Mouse (Mus musculus) heart, embryonic 10.5 days (tissue): ENCODE results near the gene Slc39a7. TPM values are rescaled to one million over a fixed set of nuclear protein-coding genes. Genes with fewer than 3 reads are reported as not detected.
"Not testable (repeated sequence)": the region's sequence is repeated elsewhere in the genome, so short reads cannot be mapped to it uniquely, and the experiment has no call there.

ENCODE experiments used
- DNase-seq: peaks from one replicate; pipeline ENCODE4 v3.0.0-alpha.2; 2017; ENCODE audit warnings: low spot score
- H3K27ac ChIP-seq: fragments of 300-500 bp; sonication (generic); 2 replicates; pipeline ENCODE4 v1.5.1; 2016; ENCODE audit warnings: mild to moderate bottlenecking
- H3K27me3 ChIP-seq: fragments of 300-500 bp; sonication (generic); 2 replicates; pipeline ENCODE4 v1.6.1; 2016; ENCODE audit warnings: mild to moderate bottlenecking; ENCODE audit not compliant: poor library complexity, insufficient read depth, severe bottlenecking
- H3K36me3 ChIP-seq: fragments of 300-500 bp; sonication (generic); 2 replicates; pipeline ENCODE4 v1.6.1; 2016; ENCODE audit warnings: mild to moderate bottlenecking, moderate library complexity
- H3K4me1 ChIP-seq: fragments of 300-500 bp; sonication (generic); 2 replicates; pipeline ENCODE4 v1.6.1; 2016; ENCODE audit warnings: mild to moderate bottlenecking
- H3K4me3 ChIP-seq: fragments of 300-500 bp; sonication (generic); 2 replicates; pipeline ENCODE4 v1.5.1; 2016; ENCODE audit warnings: mild to moderate bottlenecking, moderate library complexity
- H3K9me3 ChIP-seq: fragments of 300-500 bp; sonication (generic); 2 replicates; pipeline ENCODE4 v1.6.1; 2016; ENCODE audit warnings: mild to moderate bottlenecking, moderate library complexity
- WGBS: fragments of 180-500 bp; shearing (Covaris S2); methylation state at CpG from one replicate; pipeline ENCODE4 v1.1.7; 2016; 5-methylcytosine and 5-hydroxymethylcytosine counted together
- polyA plus RNA-seq: library from polyadenylated mRNA; unstranded; fragments of >200 nt; fragmentation: Nextera tagmentation; extraction: Ambion mirVana; gene quantifications from 2 replicates; pipeline ENCODE4 v1.2.1, GENCODE M21; 2016

Slc39a7 gene
- polyA plus RNA-seq, 1 experiment from 2014 or later: 180 TPM

DNA sequence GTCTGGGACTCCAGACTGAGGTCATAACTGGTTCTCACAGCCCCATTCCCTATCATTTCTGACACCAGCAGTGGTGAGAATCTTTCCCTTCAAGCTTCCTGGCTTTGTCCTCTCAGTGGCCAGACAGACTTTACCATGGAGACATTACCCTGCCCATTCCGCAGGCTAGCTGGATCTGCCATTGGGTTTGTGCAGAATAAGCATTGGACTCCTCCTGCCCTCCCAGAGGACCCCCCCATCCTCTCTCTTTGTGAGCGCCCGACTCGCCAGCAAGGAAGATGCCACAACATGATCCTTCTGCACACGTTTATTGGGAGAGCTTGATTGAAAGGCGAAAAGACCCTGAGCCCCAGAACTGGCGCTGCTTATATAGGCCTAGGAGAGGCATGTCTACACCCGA, 18.0 kb downstream of the Slc39a7 start:
- Histone ChIP-seq H3K4me1 (no peaks in the 10 kb centered on the region), H3K36me3 (no peaks in the 10 kb centered on the region), H3K27ac (no peak overlapping the region), H3K9me3 (no peaks in the 10 kb centered on the region), H3K27me3 (no peaks in the 10 kb centered on the region), H3K4me3 (no peak overlapping the region)
- DNase-seq: peak; percentile 63
- WGBS: 90% methylated on average over 8 of the region's 8 CpGs

DNA sequence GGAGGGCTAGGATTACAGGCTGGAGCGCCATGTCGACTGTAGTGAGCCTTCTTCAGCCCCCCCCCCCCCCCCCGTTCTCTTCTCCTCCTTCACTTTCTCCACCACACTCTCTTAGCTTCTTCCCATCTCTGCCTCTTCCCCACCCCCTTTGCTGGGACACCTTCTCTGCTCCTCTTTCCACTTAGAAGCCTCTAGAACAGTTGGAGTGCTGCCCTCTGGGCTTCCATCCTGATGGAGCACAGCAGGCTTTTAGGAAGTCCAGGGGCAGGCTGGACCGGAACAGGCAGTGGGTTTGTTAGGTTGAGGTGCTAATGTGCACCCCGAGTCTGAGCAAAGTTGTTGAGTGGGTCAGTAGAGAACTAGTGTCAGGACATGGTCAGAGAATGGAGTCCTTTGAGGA, 21.3 kb downstream of the Slc39a7 start:
- Histone ChIP-seq H3K9me3 (no peaks in the 10 kb centered on the region), H3K27me3 (no peaks in the 10 kb centered on the region), H3K36me3 (no peaks in the 10 kb centered on the region), H3K4me3 (no peak overlapping the region), H3K27ac (no peak overlapping the region), H3K4me1 (no peaks in the 10 kb centered on the region)
- peak; percentile 67 for DNase-seq
- 59% methylated on average over 5 of the region's 5 CpGs for WGBS

DNA sequence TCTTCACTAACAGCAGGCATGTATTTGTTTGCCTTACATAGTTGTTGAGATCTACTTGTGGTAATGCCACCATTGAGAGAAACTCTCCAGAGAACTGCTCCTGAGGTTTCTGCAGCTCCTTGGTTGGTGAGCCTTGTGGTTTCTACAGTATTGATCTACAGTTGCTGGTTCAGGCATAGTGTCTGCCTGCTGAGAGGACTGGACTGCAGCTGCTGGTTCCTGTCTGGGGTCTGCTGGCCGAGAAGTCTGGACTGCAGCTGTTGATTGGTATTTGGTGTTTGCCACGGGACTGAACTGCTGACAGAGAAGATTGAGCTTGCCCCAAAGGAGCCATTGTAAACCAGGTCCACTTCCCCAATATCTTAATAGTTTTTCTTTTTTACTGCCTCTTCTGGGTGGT, 24.9 kb downstream of the Slc39a7 start:
- no peaks in the 10 kb centered on the region for H3K36me3 ChIP-seq
- H3K4me1 ChIP-seq: no peaks in the 10 kb centered on the region
- DNase-seq: peak; percentile 63
- WGBS: 54% methylated on average over 2 of the region's 2 CpGs
- no peak overlapping the region for H3K27ac ChIP-seq
- no peaks in the 10 kb centered on the region for H3K9me3 ChIP-seq
- peaks cover 8% of the 10 kb centered on the region for H3K27me3 ChIP-seq
- H3K4me3 ChIP-seq: no peak overlapping the region

DNA sequence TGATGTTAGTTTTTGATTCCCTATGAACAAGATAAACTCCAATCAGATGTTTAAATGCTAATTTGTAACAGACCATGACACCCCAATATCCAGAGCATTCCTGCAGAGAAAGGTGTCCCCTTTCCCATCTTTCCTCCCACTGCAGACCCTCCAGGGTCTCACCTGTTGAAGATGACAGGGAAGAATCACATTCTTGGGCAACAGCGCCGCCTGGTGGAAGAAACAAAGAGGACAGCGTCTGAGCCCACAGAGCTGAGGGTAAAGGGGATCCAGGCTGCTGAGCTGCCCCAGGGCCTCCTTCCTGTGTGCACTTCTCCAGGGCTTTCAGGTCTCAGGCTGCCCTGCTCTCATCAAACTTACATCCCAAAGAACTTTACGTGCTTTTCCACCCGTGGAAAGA, 28.1 kb downstream of the Slc39a7 start:
- Histone ChIP-seq H3K4me3 (no peak overlapping the region), H3K27ac (no peak overlapping the region), H3K9me3 (no peaks in the 10 kb centered on the region), H3K4me1 (peaks cover 11% of the 10 kb centered on the region), H3K36me3 (no peaks in the 10 kb centered on the region), H3K27me3 (peaks cover 39% of the 10 kb centered on the region)
- DNase-seq: peak; percentile 73
- WGBS: 2% methylated on average over 5 of the region's 5 CpGs

DNA sequence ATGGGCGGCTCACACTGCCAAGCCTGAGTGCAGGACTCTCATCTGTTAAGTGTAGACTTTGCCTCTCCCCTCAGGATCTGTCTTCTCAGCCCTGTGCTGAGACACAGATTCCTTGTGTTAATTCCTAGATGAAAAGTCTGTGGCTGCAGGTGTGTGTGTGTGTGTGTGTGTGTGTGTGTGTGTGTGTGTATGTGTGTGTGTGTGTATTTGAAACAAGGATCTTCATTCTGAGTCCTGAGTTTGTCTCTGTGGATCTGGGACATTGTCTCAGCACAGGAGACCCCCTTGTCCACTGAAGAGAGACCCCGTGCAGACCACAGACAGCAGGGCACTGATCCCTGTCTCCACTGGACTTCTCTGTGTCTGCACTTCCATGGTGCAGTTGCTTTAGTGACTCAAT, 30.7 kb downstream of the Slc39a7 start:
- H3K27ac ChIP-seq, H3K9me3 ChIP-seq, H3K36me3 ChIP-seq, H3K4me3 ChIP-seq: not testable (repeated sequence)
- H3K27me3 ChIP-seq: peaks cover 60% of the 10 kb centered on the region
- peak; percentile 64 for DNase-seq
- H3K4me1 ChIP-seq: peaks cover 11% of the 10 kb centered on the region
- WGBS: 58% methylated on average over 2 of the region's 2 CpGs

DNA sequence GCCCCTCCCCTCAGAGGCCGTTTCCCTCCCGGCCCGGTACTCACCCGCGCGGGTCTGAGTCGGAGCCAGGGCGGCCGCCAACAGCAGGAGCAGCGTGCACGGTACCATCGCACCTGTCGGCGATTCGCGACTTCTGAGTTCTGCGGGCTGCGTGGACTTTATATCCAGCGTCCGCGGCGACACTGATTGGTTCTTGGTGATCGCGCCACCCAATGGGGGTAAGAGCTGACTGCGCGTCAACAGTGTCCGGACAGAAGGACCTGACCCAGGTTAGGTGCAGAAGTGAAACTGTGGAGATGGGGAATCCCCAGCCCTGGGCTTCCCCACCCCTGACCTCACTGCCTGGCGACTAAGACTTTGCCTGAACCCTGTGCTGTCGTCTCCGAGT, 31.3 kb downstream of the Slc39a7 start, which contains the start of gene H2-K1:
H2-K1 (minus strand) TSS at position 198 of the 388 bp plus-strand sequence.
- H3K9me3 ChIP-seq: no peaks in the 10 kb centered on the region
- WGBS: 2% methylated on average over 30 of the region's 30 CpGs
- no peaks in the 10 kb centered on the region for H3K36me3 ChIP-seq
- H3K4me3 ChIP-seq: peak within 1 kb of the TSS; percentile 71
- H3K27ac ChIP-seq: peak within 1 kb of the TSS; percentile 62; the same call in 1 of the 2 replicates
- peak; percentile 78 for DNase-seq
- peaks cover 11% of the 10 kb centered on the region for H3K4me1 ChIP-seq
- H3K27me3 ChIP-seq: peaks cover 60% of the 10 kb centered on the region

DNA sequence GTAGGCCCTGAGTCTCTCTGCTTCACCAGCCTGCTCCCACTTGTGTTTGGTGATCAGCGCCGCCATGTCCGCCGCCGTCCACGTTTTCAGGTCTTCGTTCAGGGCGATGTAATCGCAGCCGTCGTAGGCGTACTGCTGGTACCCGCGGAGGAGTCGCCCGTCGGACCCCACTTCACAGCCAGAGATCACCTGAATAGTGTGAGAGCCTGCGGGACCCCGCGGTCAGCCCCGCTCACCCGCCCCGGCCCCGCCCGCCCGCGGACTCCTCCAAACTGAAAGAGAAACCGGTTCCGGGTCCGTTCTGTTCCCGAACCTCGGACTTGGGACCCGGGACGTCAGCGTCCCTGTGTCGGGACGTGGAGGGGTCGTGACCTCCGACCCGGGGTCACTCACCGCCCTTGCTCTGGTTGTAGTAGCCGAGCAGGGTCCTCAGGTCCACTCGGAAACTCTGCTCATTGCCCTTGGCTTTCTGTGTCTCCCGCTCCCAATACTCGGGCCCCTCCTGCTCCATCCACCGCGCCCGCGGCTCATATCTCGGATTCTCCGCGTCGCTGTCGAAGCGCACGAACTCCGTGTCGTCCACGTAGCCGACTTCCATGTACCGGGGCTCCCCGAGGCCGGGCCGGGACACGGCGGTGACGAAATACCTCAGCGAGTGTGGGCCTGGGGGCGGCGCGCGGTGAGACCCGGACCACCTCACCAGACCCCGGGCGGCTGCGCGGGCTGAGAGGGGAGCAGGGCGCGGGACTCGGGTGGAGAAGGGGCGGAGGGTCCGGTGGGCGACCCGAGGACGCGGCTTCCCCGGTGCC, 31.9 kb downstream of the Slc39a7 start:
- H3K9me3 ChIP-seq: no peaks in the 10 kb centered on the region
- peaks cover 11% of the 10 kb centered on the region for H3K4me1 ChIP-seq
- 2% methylated on average over 87 of the region's 87 CpGs for WGBS
- peak overlapping the region; percentile 62; the same call in 1 of the 2 replicates for H3K27ac ChIP-seq
- no peaks in the 10 kb centered on the region for H3K36me3 ChIP-seq
- peak; percentile 74 for DNase-seq
- H3K4me3 ChIP-seq: peak overlapping the region; percentile 71
- peaks cover 60% of the 10 kb centered on the region for H3K27me3 ChIP-seq

DNA sequence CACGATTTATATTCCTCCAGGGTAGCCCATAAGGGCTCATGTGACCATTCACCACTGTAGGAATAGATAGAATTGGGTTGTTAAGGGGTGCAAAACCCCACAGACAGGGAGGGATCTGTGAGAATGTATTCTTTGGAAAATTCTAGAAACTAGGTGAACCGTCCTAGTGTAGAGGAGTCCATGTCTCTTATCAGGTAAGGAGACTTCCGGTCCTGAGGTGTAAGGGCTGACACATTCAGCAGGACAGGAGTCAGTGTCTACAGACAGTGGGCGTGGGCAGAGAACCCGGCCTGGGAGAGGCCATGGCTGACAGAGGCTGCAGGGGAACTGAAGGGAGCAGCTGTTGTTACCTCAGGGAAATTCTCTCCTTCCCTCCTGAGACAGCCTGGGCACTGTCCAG, 32.8 kb downstream of the Slc39a7 start:
- H3K36me3 ChIP-seq, H3K9me3 ChIP-seq, H3K4me3 ChIP-seq, H3K27ac ChIP-seq: not testable (repeated sequence)
- Histone ChIP-seq H3K4me1 (peaks cover 11% of the 10 kb centered on the region), H3K27me3 (peaks cover 60% of the 10 kb centered on the region)
- peak; percentile 53 for DNase-seq
- 49% methylated on average over 5 of the region's 5 CpGs for WGBS

DNA sequence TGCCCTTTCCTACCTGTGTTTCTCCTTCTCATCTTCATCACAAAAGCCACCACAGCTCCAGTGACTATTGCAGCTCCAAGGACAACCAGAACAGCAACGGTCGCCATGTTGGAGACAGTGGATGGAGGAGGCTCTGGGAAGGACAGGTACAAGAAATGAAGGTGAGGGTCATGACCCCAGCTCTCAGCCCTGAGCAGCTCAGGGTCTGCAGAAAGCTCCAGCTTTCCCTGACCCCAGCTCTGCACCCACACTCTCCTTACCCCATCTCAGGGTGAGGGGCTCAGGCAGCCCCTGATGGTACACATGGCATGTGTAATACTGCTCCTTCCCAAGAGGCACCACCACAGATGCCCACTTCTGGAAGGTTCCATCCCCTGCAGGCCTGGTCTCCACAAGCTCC, 34.5 kb downstream of the Slc39a7 start:
- peaks cover 11% of the 10 kb centered on the region for H3K4me1 ChIP-seq
- H3K9me3 ChIP-seq, H3K27ac ChIP-seq, H3K4me3 ChIP-seq, H3K36me3 ChIP-seq: not testable (repeated sequence)
- peak; percentile 54 for DNase-seq
- WGBS: 82% methylated on average over 2 of the region's 2 CpGs
- peaks cover 57% of the 10 kb centered on the region for H3K27me3 ChIP-seq

DNA sequence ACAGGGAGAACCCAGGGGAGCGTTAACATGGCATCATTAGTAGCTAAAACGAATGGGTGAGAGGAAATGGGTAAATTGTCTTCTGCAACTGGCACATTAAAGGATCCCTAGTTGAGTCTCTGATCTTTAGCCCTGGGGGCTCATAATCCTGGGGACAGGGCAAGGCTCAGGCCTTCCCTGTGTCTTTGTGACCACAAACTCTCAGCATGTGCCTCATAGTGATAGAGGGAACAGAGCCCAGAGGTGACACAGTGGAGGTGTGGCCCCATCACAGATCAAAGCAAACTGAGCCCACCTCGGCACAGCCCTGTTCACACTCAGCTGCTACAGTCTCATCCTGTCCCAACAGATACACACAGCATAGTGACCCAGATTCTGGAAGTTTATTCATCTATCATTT, 35.8 kb downstream of the Slc39a7 start:
- peaks cover 43% of the 10 kb centered on the region for H3K27me3 ChIP-seq
- 37% methylated on average over 3 of the region's 3 CpGs for WGBS
- H3K4me1 ChIP-seq: peaks cover 11% of the 10 kb centered on the region
- H3K4me3 ChIP-seq: no peak overlapping the region
- H3K9me3 ChIP-seq: no peaks in the 10 kb centered on the region
- no peaks in the 10 kb centered on the region for H3K36me3 ChIP-seq
- no peak for DNase-seq
- no peak overlapping the region for H3K27ac ChIP-seq

DNA sequence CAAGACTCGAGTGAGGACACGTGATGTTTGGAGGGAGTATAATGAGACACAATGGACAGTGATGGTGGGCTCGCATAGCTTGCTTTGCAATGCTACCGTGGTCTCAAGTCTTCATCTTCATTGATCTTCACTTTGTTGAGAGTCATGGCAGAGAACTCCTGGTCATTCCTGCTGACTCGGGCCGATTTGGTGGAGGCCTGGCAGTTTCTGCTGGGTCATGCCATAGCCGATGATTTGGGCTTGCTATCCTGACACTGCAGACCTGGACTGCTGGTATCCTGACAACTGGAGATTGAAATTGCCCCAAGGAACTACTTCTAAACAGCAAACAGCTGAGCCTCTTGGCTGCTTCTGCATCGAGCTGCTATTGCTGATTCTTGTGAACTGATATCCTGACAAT, 36.5 kb downstream of the Slc39a7 start:
- Histone ChIP-seq H3K27ac (no peak overlapping the region), H3K4me3 (no peak overlapping the region), H3K36me3 (no peaks in the 10 kb centered on the region), H3K9me3 (no peaks in the 10 kb centered on the region), H3K4me1 (peaks cover 5% of the 10 kb centered on the region), H3K27me3 (peaks cover 36% of the 10 kb centered on the region)
- no peak for DNase-seq
- 82% methylated on average over 8 of the region's 8 CpGs for WGBS

DNA sequence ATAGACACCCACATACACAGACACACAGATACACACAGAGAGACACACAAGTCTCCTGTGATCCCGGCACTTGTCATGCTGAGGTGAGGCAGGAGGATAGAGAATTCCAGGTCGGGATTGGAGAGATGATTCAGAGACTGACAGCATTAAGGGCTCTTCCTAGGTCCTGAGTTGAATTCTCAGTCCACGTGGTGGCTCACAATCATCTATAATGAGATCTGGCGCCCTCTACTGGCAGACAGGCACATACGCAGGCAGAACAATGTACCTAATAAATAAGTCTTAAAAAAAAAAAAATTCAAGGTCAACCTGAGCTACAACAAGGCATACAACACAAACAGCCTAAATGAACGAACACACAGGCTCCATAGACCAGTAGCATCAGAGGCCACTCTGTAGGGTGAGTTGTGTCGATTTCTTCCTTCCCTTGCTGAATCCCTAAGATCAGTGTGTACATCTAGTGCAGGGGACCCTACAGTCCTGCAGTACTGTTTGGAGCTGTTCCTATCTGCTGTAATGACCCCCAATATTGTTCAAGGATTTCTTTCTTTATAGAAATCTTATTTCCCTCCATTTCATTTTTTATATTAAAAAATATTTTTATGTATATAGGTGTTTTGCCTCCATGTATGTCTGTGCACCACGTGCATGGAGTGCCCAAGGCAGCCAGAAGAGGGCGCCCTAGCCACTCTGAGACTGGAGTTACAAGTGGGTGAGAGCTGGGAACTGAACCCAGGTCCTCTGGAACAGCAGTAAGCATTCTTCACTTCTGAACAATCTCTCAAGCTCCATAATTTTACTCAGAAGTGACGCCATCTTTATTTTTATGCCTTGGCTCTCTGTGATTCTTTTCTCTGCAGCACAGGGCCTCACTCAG, 39.5 kb downstream of the Slc39a7 start:
- Histone ChIP-seq H3K4me1 (no peaks in the 10 kb centered on the region), H3K4me3 (no peak overlapping the region), H3K27me3 (peaks cover 8% of the 10 kb centered on the region; the same call in 1 of the 2 replicates), H3K9me3 (no peaks in the 10 kb centered on the region), H3K27ac (no peak overlapping the region), H3K36me3 (no peaks in the 10 kb centered on the region)
- DNase-seq: no peak
- WGBS: 31% methylated on average over 10 of the region's 10 CpGs

DNA sequence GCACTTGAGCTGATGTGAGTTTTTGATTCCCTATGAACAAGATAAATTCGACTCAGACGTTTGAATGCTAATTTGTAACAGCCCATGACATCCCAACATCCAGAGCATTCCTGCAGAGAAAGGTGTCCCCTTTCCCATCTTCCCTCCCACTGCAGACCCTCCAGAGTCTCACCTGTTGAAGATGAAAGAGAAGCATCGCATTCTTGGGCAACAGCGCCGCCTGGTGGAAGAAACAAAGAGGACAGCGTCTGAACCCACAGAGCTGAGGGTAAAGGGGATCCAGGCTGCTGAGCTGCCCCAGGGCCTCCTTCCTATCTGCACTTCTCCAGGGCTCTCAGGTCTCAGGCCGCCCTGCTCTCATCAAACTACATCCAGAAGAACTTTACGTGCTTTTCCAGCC, 49.3 kb downstream of the Slc39a7 start:
- H3K27ac ChIP-seq, H3K36me3 ChIP-seq, H3K4me3 ChIP-seq, DNase-seq, H3K9me3 ChIP-seq: not testable (repeated sequence)
- Histone ChIP-seq H3K27me3 (peaks cover 36% of the 10 kb centered on the region), H3K4me1 (peaks cover 27% of the 10 kb centered on the region)
- 12% methylated on average over 8 of the region's 8 CpGs for WGBS
